ENCODE assay signal across 9 mouse cellular contexts in the genomic region with DNA sequence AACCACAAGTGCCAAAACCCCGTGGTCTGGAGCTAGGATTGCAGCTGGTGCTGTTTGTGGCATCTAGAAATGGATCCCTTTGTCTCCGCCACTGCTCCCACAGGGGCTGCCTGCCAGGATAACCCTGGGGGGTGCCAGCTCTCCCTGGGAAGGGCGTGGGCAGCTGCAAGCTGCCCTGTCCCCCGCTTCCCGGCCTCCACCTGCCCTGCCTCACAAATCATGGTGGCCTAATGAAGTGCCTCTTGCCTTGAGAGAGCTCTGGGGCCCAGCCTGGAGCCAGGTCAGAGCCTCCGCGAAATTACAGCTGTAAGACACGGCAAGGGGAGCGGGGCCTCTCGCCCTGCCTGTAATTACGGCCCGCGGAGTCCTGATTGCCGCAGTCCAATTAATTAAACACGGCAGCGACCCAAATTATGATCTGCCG.
DNase-seq lines count a peak whose midpoint lies in the region; ATAC-seq and TF ChIP-seq lines count a peak whose summit lies in the region.
"Had no signal": no experiment of that assay in that cellular context is flagged by ENCODE, and none has a peak within 500 bp of the region (broad histone marks: within the 10 kb centered on the region; RNA-seq: fewer than 3 reads in every experiment).

No protein-coding gene starts in this region.

- H3K27me3 ChIP-seq in heart, embryonic 14.5 days (ENCODE audit: control insufficient read depth, insufficient read depth, low read length), result no peaks in the 10 kb centered on the region
- no peaks in the 10 kb centered on the region for H3K27me3 ChIP-seq in hindbrain, embryonic 11.5 days (ENCODE audit: control insufficient read depth, insufficient read depth, low read length)
- no peaks in the 10 kb centered on the region; the same call in 1 of the 2 replicates for H3K27me3 ChIP-seq in midbrain, embryonic 11.5 days (ENCODE audit: control insufficient read depth, insufficient read depth, low read length)
- H3K27me3 ChIP-seq: heart, embryonic 15.5 days had no signal

- TF ChIP-seq CTCF in cortical plate, adult 2 months (IDR thresholded peaks at IDR 0.05; ENCODE audit: extremely low read depth, insufficient read depth, low read length), result no peak

- no peak for TF ChIP-seq POLR2A in cortical plate, adult 2 months (IDR thresholded peaks at IDR 0.05; ENCODE audit: extremely low read depth, insufficient read depth, low read length)

- H3K36me3 ChIP-seq in heart, embryonic 14.5 days (ENCODE audit: control insufficient read depth, insufficient read depth, low read length), result no peaks in the 10 kb centered on the region
- no peaks in the 10 kb centered on the region for H3K36me3 ChIP-seq in hindbrain, embryonic 11.5 days (ENCODE audit: control insufficient read depth, insufficient read depth, low read length)
- H3K36me3 ChIP-seq in midbrain, embryonic 11.5 days (ENCODE audit: control insufficient read depth, insufficient read depth, low read length), result no peaks in the 10 kb centered on the region
- H3K36me3 ChIP-seq: heart, embryonic 15.5 days had no signal

- no peak for ATAC-seq in heart, embryonic 14.5 days (ENCODE audit: insufficient number of reproducible peaks, insufficient read depth, low FRiP score, low read depth)
- peak; percentile 45; the same call in 1 of the 2 replicates for ATAC-seq in hindbrain, embryonic 11.5 days (ENCODE audit: low FRiP score)
- ATAC-seq in midbrain, embryonic 11.5 days (ENCODE audit: low FRiP score), result no peak
- no peak for ATAC-seq in megakaryocyte-erythroid progenitor cell, adult 5-6 weeks (replicated peaks; ENCODE audit: low FRiP score, low TSS enrichment, poor library complexity, severe bottlenecking)

- no peaks in the 10 kb centered on the region for H3K9me3 ChIP-seq in heart, embryonic 14.5 days (ENCODE audit: control insufficient read depth, low read length)
- H3K9me3 ChIP-seq in hindbrain, embryonic 11.5 days (ENCODE audit: control insufficient read depth, low read length), result no peaks in the 10 kb centered on the region
- H3K9me3 ChIP-seq in midbrain, embryonic 11.5 days (ENCODE audit: control insufficient read depth, low read length), result no peaks in the 10 kb centered on the region
- H3K9me3 ChIP-seq: heart, embryonic 15.5 days had no signal

- WGBS in heart, embryonic 14.5 days, result 41% methylated on average over 17 of the region's 17 CpGs
- 30% methylated on average over 17 of the region's 17 CpGs for WGBS in hindbrain, embryonic 11.5 days
- WGBS in midbrain, embryonic 11.5 days, result 42% methylated on average over 17 of the region's 17 CpGs

- H3K4me2 ChIP-seq in heart, embryonic 14.5 days (ENCODE audit: low read length), result peak overlapping the region; percentile 24
- H3K4me2 ChIP-seq in hindbrain, embryonic 11.5 days (replicated peaks; ENCODE audit: low read depth, low read length), result no peak overlapping the region
- no peak overlapping the region for H3K4me2 ChIP-seq in midbrain, embryonic 11.5 days
- H3K4me2 ChIP-seq: heart, embryonic 15.5 days had no signal

- no peak overlapping the region for H3K4me3 ChIP-seq in heart, embryonic 14.5 days (ENCODE audit: control insufficient read depth in 1 of 2, insufficient read depth in 1 of 2, low read depth in 1 of 2, low read length in 2 of 2)
- H3K4me3 ChIP-seq in cortical plate, adult 2 months (ENCODE audit: insufficient read depth, low read length), result no peak overlapping the region
- H3K4me3 ChIP-seq in hindbrain, embryonic 11.5 days (ENCODE audit: low read depth, low read length), result no peak overlapping the region
- H3K4me3 ChIP-seq in midbrain, embryonic 11.5 days (ENCODE audit: low read depth, low read length), result no peak overlapping the region
- H3K4me3 ChIP-seq: heart, embryonic 15.5 days had no signal

- peaks cover 21 to 25% of the 10 kb centered on the region in 2 experiments for H3K4me1 ChIP-seq in heart, embryonic 14.5 days (ENCODE audit: control insufficient read depth in 2 of 2, insufficient read depth in 2 of 2, low read length in 2 of 2)
- H3K4me1 ChIP-seq in cortical plate, adult 2 months (ENCODE audit: control insufficient read depth, insufficient read depth, low read length), result 0 out of 2 replicates have a peak, but pooled peaks cover 2% of the 10 kb centered on the region
- H3K4me1 ChIP-seq in hindbrain, embryonic 11.5 days (replicated peaks; ENCODE audit: control insufficient read depth, insufficient read depth, low read length), result peaks cover 24% of the 10 kb centered on the region
- H3K4me1 ChIP-seq in midbrain, embryonic 11.5 days (ENCODE audit: control insufficient read depth, insufficient read depth, low read length), result peaks cover 17% of the 10 kb centered on the region

- H3K27ac ChIP-seq in heart, embryonic 14.5 days (replicated peaks in 1 of 2; ENCODE audit: control insufficient read depth in 1 of 2, insufficient read depth in 1 of 2, low read depth in 2 of 2, low read length in 2 of 2), result 0 out of 4 replicates have a peak overlapping the region, but pooled peaks of 1 of the 2 experiments have one; percentile 14
- peak overlapping the region; percentile 59; the same call in 1 of the 2 replicates for H3K27ac ChIP-seq in cortical plate, adult 2 months (ENCODE audit: insufficient read depth, low read length)
- peak overlapping the region; percentile 78 for H3K27ac ChIP-seq in hindbrain, embryonic 11.5 days (ENCODE audit: low read depth, low read length)
- no peak overlapping the region; the same call in 1 of the 2 replicates for H3K27ac ChIP-seq in midbrain, embryonic 11.5 days (ENCODE audit: low read depth, low read length)
- H3K27ac ChIP-seq: heart, embryonic 15.5 days had no signal

- H3K9ac ChIP-seq in heart, embryonic 14.5 days (ENCODE audit: low read length), result peak overlapping the region; percentile 46
- H3K9ac ChIP-seq in hindbrain, embryonic 11.5 days (ENCODE audit: low read depth, low read length), result peak overlapping the region; percentile 23
- peak overlapping the region; percentile 27; the same call in 1 of the 2 replicates for H3K9ac ChIP-seq in midbrain, embryonic 11.5 days (ENCODE audit: low read length)
- H3K9ac ChIP-seq: heart, embryonic 15.5 days had no signal

- no peak for DNase-seq in heart, postnatal 36 days
- DNase-seq in hindbrain, embryonic 11.5 days (ENCODE audit: low spot score), result peak; percentile 38
- DNase-seq in midbrain, embryonic 11.5 days (ENCODE audit: low spot score, missing footprints), result no peak
- DNase-seq in spleen, postnatal 4 days (ENCODE audit: low spot score in 2 of 2), result no peak
- DNase-seq in kidney, adult 18-20 months, result no peak

- intact Hi-C loops in heart, postnatal 36 days (cut with DNase I), result no loop called here
